8 mouse cellular contexts compared by ENCODE assay signal in the genomic region with DNA sequence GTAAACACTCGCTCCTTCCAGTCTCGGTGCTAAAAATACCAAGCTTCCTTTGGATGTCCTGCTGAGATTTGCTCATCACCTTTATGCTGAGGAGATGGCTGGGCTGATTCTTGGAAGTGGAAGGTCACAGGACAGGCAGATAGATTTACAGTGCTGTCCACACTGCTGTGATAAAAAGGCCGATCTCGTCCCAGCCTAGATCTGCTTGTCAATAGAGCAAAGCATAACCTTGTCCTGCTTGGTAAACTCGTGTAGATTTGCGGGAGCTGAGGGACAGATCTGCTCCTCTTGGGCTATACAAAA. TPM values are rescaled to one million over a fixed set of nuclear protein-coding genes. Genes with fewer than 3 reads are reported as not detected.
DNase-seq lines count a peak whose midpoint lies in the region; ATAC-seq and TF ChIP-seq lines count a peak whose summit lies in the region.

No protein-coding gene starts in this region.

- no peak for ATAC-seq in megakaryocyte, adult 5-6 weeks (ENCODE audit: poor library complexity, severe bottlenecking)
- no peak for ATAC-seq in limb, embryonic 13.5 days (ENCODE audit: low FRiP score, low read depth)
- no peak for ATAC-seq in stomach, embryonic 14.5 days (ENCODE audit: insufficient number of reproducible peaks, insufficient read depth, low FRiP score, low read depth)

- 0 out of 2 replicates have a peak, but pooled peaks cover 6% of the 10 kb centered on the region for H3K4me1 ChIP-seq in cerebellum, adult 2 months (ENCODE audit: control insufficient read depth, insufficient read depth, low read length)
- peaks cover 74% of the 10 kb centered on the region for H3K4me1 ChIP-seq in megakaryocyte, embryonic 14.5 days
- peaks cover 35% of the 10 kb centered on the region for H3K4me1 ChIP-seq in limb, embryonic 13.5 days
- H3K4me1 ChIP-seq in stomach, embryonic 14.5 days (ENCODE audit: control insufficient read depth, insufficient read depth, low read length): peaks cover 15% of the 10 kb centered on the region; the same call in 1 of the 2 replicates

- H3K36me3 ChIP-seq in megakaryocyte, embryonic 14.5 days (replicated peaks; ENCODE audit: low read length): peaks cover 15% of the 10 kb centered on the region
- H3K36me3 ChIP-seq in limb, embryonic 13.5 days: no peaks in the 10 kb centered on the region
- no peaks in the 10 kb centered on the region for H3K36me3 ChIP-seq in stomach, embryonic 14.5 days (ENCODE audit: control insufficient read depth, insufficient read depth, low read length)

- no peak for TF ChIP-seq CTCF in cerebellum, adult 2 months (IDR thresholded peaks at IDR 0.05; ENCODE audit: borderline replicate concordance, insufficient read depth, low read depth, low read length)

- DNase-seq in cerebellum, adult 2 months: peak in 1 of 2 experiments; percentile 20
- no peak for DNase-seq in cerebellum, adult 8-10 months
- no peak for DNase-seq in urinary bladder, postnatal 4 days (ENCODE audit: low spot score in 2 of 2)
- DNase-seq in right cerebral cortex, postnatal 25 days: no peak

- no peak for TF ChIP-seq POLR2A in cerebellum, adult 2 months (IDR thresholded peaks at IDR 0.05; ENCODE audit: borderline replicate concordance, insufficient read depth, low read length)

- H3K9me3 ChIP-seq in megakaryocyte, embryonic 14.5 days: no peaks in the 10 kb centered on the region
- H3K9me3 ChIP-seq in limb, embryonic 13.5 days: no peaks in the 10 kb centered on the region
- H3K9me3 ChIP-seq in stomach, embryonic 14.5 days (ENCODE audit: control insufficient read depth, low read depth, low read length): no peaks in the 10 kb centered on the region

- peak overlapping the region; percentile 70 for H3K4me2 ChIP-seq in limb, embryonic 13.5 days (replicated peaks)
- H3K4me2 ChIP-seq in stomach, embryonic 14.5 days (replicated peaks; ENCODE audit: low read depth, low read length): peak overlapping the region; percentile 68

- H3K4me3 ChIP-seq in cerebellum, adult 2 months (replicated peaks; ENCODE audit: insufficient read depth, low read depth, low read length): peak overlapping the region; percentile 63
- H3K4me3 ChIP-seq in megakaryocyte, embryonic 14.5 days (replicated peaks): peak overlapping the region; percentile 99
- peak overlapping the region; percentile 88 for H3K4me3 ChIP-seq in limb, embryonic 13.5 days
- peak overlapping the region; percentile 44 for H3K4me3 ChIP-seq in stomach, embryonic 14.5 days (ENCODE audit: low read depth, low read length)

- no peaks in the 10 kb centered on the region for H3K27me3 ChIP-seq in cerebellum, adult 2 months (ENCODE audit: control insufficient read depth, insufficient read depth, low read length)
- no peaks in the 10 kb centered on the region for H3K27me3 ChIP-seq in megakaryocyte, embryonic 14.5 days (replicated peaks)
- H3K27me3 ChIP-seq in limb, embryonic 13.5 days: no peaks in the 10 kb centered on the region
- no peaks in the 10 kb centered on the region for H3K27me3 ChIP-seq in stomach, embryonic 14.5 days (ENCODE audit: control insufficient read depth, insufficient read depth, low read length)

- H3K9ac ChIP-seq in limb, embryonic 13.5 days: peak overlapping the region; percentile 56; the same call in 1 of the 2 replicates
- H3K9ac ChIP-seq in stomach, embryonic 14.5 days (replicated peaks; ENCODE audit: low read depth, low read length): peak overlapping the region; percentile 53

- peak overlapping the region; percentile 13; the same call in 1 of the 2 replicates for H3K27ac ChIP-seq in cerebellum, adult 2 months (ENCODE audit: insufficient read depth, low read length)
- no peak overlapping the region for H3K27ac ChIP-seq in limb, embryonic 13.5 days
- H3K27ac ChIP-seq in stomach, embryonic 14.5 days (ENCODE audit: low read length): peak overlapping the region; percentile 69

- WGBS in cerebellum, adult 2 months: 5% methylated on average over 6 of the region's 6 CpGs
- WGBS in limb, embryonic 13.5 days: 2% methylated on average over 6 of the region's 6 CpGs
- WGBS in stomach, embryonic 14.5 days: 7% methylated on average over 6 of the region's 6 CpGs

RNA-seq across cellular contexts. Expression of a gene that starts 0.9 kb away (rescaled TPM):
- polyA plus RNA-seq in cerebellum, adult 2 months (2012; rRNA removed): 39.1 and 39.6 TPM in 2 replicates
- polyA plus RNA-seq in megakaryocyte, embryonic 14.5 days (2012; ENCODE audit: insufficient read depth, low replicate concordance): 20.9 and 22.8 TPM in 2 replicates
- 60.6 and 66.0 TPM in 2 replicates for total RNA-seq in megakaryocyte, adult 5-6 weeks (2015)
- 72.4 and 76.5 TPM in 2 replicates for total RNA-seq in megakaryocyte, adult 5-6 weeks (2017)
- polyA plus RNA-seq in limb, embryonic 13.5 days (2015; fragmentation: Nextera tagmentation; extraction: Ambion mirVana): 68.4 and 68.7 TPM in 2 replicates
- 84.5 and 88.2 TPM in 2 replicates for polyA plus RNA-seq in stomach, embryonic 14.5 days (2014; fragmentation: Nextera tagmentation; extraction: Ambion mirVana)

RNA-seq across cellular contexts. Expression of a gene that starts 46.0 kb away (rescaled TPM):
- 146 and 150 TPM in 2 replicates for polyA plus RNA-seq in cerebellum, adult 2 months (2012; rRNA removed)
- 4.5 and 11.6 TPM in 2 replicates for polyA plus RNA-seq in megakaryocyte, embryonic 14.5 days (2012; ENCODE audit: insufficient read depth, low replicate concordance)
- total RNA-seq in megakaryocyte, adult 5-6 weeks (2015): 1.8 and 3.5 TPM in 2 replicates
- total RNA-seq in megakaryocyte, adult 5-6 weeks (2017): 2.6 and 3.6 TPM in 2 replicates
- polyA plus RNA-seq in limb, embryonic 13.5 days (2015; fragmentation: Nextera tagmentation; extraction: Ambion mirVana): 39.3 and 41.6 TPM in 2 replicates
- polyA plus RNA-seq in stomach, embryonic 14.5 days (2014; fragmentation: Nextera tagmentation; extraction: Ambion mirVana): 42.7 and 45.8 TPM in 2 replicates

Comparison
In these comparisons a context has a peak if more than half of its experiments do, and no peak if none do; other contexts are left out.
1. H3K4me3 ChIP-seq: peak in every context shown above with its lines; median percentile 99 in megakaryocyte, embryonic 14.5 days; 88 in limb, embryonic 13.5 days; 63 in cerebellum, adult 2 months; 44 in stomach, embryonic 14.5 days.